Comparison of ENCODE assay signal across 10 mouse cellular contexts in the genomic region with DNA sequence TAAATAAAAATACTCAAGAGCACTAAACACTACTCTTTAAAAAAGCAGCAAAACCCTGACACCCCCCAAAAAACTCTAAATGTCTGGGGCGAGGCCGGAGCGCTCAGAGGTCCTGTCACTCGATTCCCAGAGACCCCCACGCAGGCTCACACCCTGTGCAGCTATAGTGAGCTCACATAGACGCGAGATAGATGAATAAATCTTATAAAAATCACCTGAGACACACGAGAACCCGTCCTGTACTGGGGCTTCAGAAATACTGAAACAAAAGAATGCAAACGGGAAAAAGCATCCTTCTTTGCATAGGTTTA. TPM values are rescaled to one million over a fixed set of nuclear protein-coding genes. Genes with fewer than 3 reads are reported as not detected.
A peak's percentile ranks its signal among the peaks of the same experiment; 100 is the strongest.
DNase-seq lines count a peak whose midpoint lies in the region; ATAC-seq and TF ChIP-seq lines count a peak whose summit lies in the region.
"Had no signal": no experiment of that assay in that cellular context is flagged by ENCODE, and none has a peak within 500 bp of the region (broad histone marks: within the 10 kb centered on the region; RNA-seq: fewer than 3 reads in every experiment).

No protein-coding gene starts in this region.

- no peaks in the 10 kb centered on the region for H3K4me1 ChIP-seq in heart, embryonic 11.5 days (ENCODE audit: control insufficient read depth, insufficient read depth, low read length)
- H3K4me1 ChIP-seq in ES-Bruce4 (ENCODE audit: control insufficient read depth, insufficient read depth, low read length), result no peaks in the 10 kb centered on the region
- peaks cover 4% of the 10 kb centered on the region for H3K4me1 ChIP-seq in forebrain, embryonic 13.5 days
- no peaks in the 10 kb centered on the region for H3K4me1 ChIP-seq in limb, embryonic 14.5 days (ENCODE audit: control insufficient read depth, insufficient read depth, low read length)
- no peaks in the 10 kb centered on the region for H3K4me1 ChIP-seq in stomach, postnatal 0 days (replicated peaks; ENCODE audit: control insufficient read depth, insufficient read depth)

- TF ChIP-seq POLR2A in ES-Bruce4 (IDR thresholded peaks at IDR 0.05; ENCODE audit: insufficient read depth, low read length), result no peak
- no peak for TF ChIP-seq POLR2A in limb, embryonic 14.5 days (IDR thresholded peaks at IDR 0.05; ENCODE audit: borderline replicate concordance, extremely low read depth, insufficient read depth, insufficient read length)

- intact Hi-C loops in heart, postnatal 25 days (cut with DNase I), result loop anchor here (2.0 kb wide), 1 partner anchor 361 kb away; no protein-coding TSS in a partner anchor

- H3K36me3 ChIP-seq in heart, embryonic 11.5 days (ENCODE audit: control insufficient read depth, insufficient read depth, low read length), result no peaks in the 10 kb centered on the region
- no peaks in the 10 kb centered on the region for H3K36me3 ChIP-seq in ES-Bruce4 (ENCODE audit: control insufficient read depth, insufficient read depth, low read length, poor library complexity, severe bottlenecking)
- H3K36me3 ChIP-seq in forebrain, embryonic 13.5 days (ENCODE audit: poor library complexity, severe bottlenecking), result no peaks in the 10 kb centered on the region
- no peaks in the 10 kb centered on the region for H3K36me3 ChIP-seq in limb, embryonic 14.5 days (ENCODE audit: control insufficient read depth, insufficient read depth, low read length)
- H3K36me3 ChIP-seq in stomach, postnatal 0 days (ENCODE audit: control insufficient read depth, insufficient read depth, low read length), result no peaks in the 10 kb centered on the region

- H3K9ac ChIP-seq in heart, embryonic 11.5 days (ENCODE audit: low read depth, low read length), result peak overlapping the region; percentile 97
- peak overlapping the region; percentile 92 for H3K9ac ChIP-seq in ES-Bruce4 (ENCODE audit: low read depth, poor library complexity, severe bottlenecking)
- H3K9ac ChIP-seq in forebrain, embryonic 13.5 days, result peak overlapping the region; percentile 90
- H3K9ac ChIP-seq in limb, embryonic 14.5 days (ENCODE audit: low read depth, low read length, severe bottlenecking), result peak overlapping the region; percentile 85
- H3K9ac ChIP-seq in stomach, postnatal 0 days (ENCODE audit: low read length), result peak overlapping the region; percentile 96

- H3K4me2 ChIP-seq in heart, embryonic 11.5 days, result peak overlapping the region; percentile 71
- peak overlapping the region; percentile 64 for H3K4me2 ChIP-seq in forebrain, embryonic 13.5 days
- H3K4me2 ChIP-seq in limb, embryonic 14.5 days (replicated peaks; ENCODE audit: low read depth, low read length, severe bottlenecking), result peak overlapping the region; percentile 58
- peak overlapping the region; percentile 59 for H3K4me2 ChIP-seq in stomach, postnatal 0 days (replicated peaks; ENCODE audit: low read depth)

- peak overlapping the region; percentile 82 for H3K4me3 ChIP-seq in heart, embryonic 11.5 days (ENCODE audit: low read depth, low read length)
- peak overlapping the region; percentile 82 for H3K4me3 ChIP-seq in ES-Bruce4 (ENCODE audit: low read depth, low read length)
- H3K4me3 ChIP-seq in forebrain, embryonic 13.5 days, result peak overlapping the region; percentile 82
- peak overlapping the region; percentile 57 for H3K4me3 ChIP-seq in limb, embryonic 14.5 days (replicated peaks; ENCODE audit: low read length)
- H3K4me3 ChIP-seq in stomach, postnatal 0 days (ENCODE audit: low read depth, low read length), result peak overlapping the region; percentile 89

- H3K9me3 ChIP-seq in heart, embryonic 11.5 days (replicated peaks; ENCODE audit: control insufficient read depth, low read length), result no peaks in the 10 kb centered on the region
- no peaks in the 10 kb centered on the region for H3K9me3 ChIP-seq in ES-Bruce4 (replicated peaks; ENCODE audit: control insufficient read depth, insufficient read depth, low read length, poor library complexity, severe bottlenecking)
- H3K9me3 ChIP-seq in forebrain, embryonic 13.5 days (replicated peaks), result no peaks in the 10 kb centered on the region
- H3K9me3 ChIP-seq in limb, embryonic 14.5 days (ENCODE audit: control insufficient read depth, low read length), result no peaks in the 10 kb centered on the region
- no peaks in the 10 kb centered on the region for H3K9me3 ChIP-seq in stomach, postnatal 0 days (ENCODE audit: control insufficient read depth, low read length)

- 8% methylated on average over 10 of the region's 10 CpGs for WGBS in heart, embryonic 11.5 days (ENCODE audit: insufficient replicate concordance)
- WGBS in forebrain, embryonic 13.5 days, result 5% methylated on average over 10 of the region's 10 CpGs
- WGBS in limb, embryonic 14.5 days, result 7% methylated on average over 10 of the region's 10 CpGs
- WGBS in stomach, postnatal 0 days, result 7% methylated on average over 10 of the region's 10 CpGs

- DNase-seq in heart, postnatal 25 days (ENCODE audit: low spot score), result no peak
- DNase-seq in limb, embryonic 14.5 days (ENCODE audit: low spot score), result no peak
- no peak for DNase-seq in stomach, postnatal 0 days (ENCODE audit: low spot score)
- no peak for DNase-seq in thymus, postnatal 0 days (ENCODE audit: low spot score)
- DNase-seq in adrenal gland, adult 8-10 months, result no peak

- no peaks in the 10 kb centered on the region for H3K27me3 ChIP-seq in heart, embryonic 11.5 days (ENCODE audit: control insufficient read depth, insufficient read depth, low read length)
- H3K27me3 ChIP-seq in ES-Bruce4 (ENCODE audit: control insufficient read depth, insufficient read depth, low read length, poor library complexity, severe bottlenecking), result no peaks in the 10 kb centered on the region
- no peaks in the 10 kb centered on the region for H3K27me3 ChIP-seq in forebrain, embryonic 13.5 days
- no peaks in the 10 kb centered on the region for H3K27me3 ChIP-seq in limb, embryonic 14.5 days (ENCODE audit: control insufficient read depth, insufficient read depth, low read length)
- no peaks in the 10 kb centered on the region for H3K27me3 ChIP-seq in stomach, postnatal 0 days (ENCODE audit: control insufficient read depth, insufficient read depth, low read length)
- H3K27me3 ChIP-seq: Patski had no signal

- no peak overlapping the region for H3K27ac ChIP-seq in heart, embryonic 11.5 days (ENCODE audit: low read depth, low read length)
- no peak overlapping the region for H3K27ac ChIP-seq in ES-Bruce4 (ENCODE audit: insufficient read depth, low read length)
- H3K27ac ChIP-seq in forebrain, embryonic 13.5 days, result 0 out of 2 replicates have a peak overlapping the region, but pooled peaks have one; percentile 32
- 0 out of 2 replicates have a peak overlapping the region, but pooled peaks have one; percentile 90 for H3K27ac ChIP-seq in limb, embryonic 14.5 days (replicated peaks; ENCODE audit: low read depth, low read length)
- H3K27ac ChIP-seq in stomach, postnatal 0 days (replicated peaks), result no peak overlapping the region; the same call in 1 of the 2 replicates

- no peak for TF ChIP-seq EP300 in ES-Bruce4 (IDR thresholded peaks at IDR 0.05; ENCODE audit: insufficient read depth, low read depth, low read length)
- no peak for TF ChIP-seq EP300 in stomach, postnatal 0 days (optimal IDR thresholded peaks at IDR 0.05)

- ATAC-seq in heart, embryonic 11.5 days (replicated peaks; ENCODE audit: insufficient number of reproducible peaks, low FRiP score, low TSS enrichment), result no peak
- peak; percentile 65 for ATAC-seq in forebrain, embryonic 13.5 days
- peak; percentile 21; the same call in 1 of the 2 replicates for ATAC-seq in limb, embryonic 14.5 days (ENCODE audit: low FRiP score, low read depth)
- ATAC-seq in stomach, postnatal 0 days (ENCODE audit: low FRiP score, low TSS enrichment), result 0 out of 2 replicates have a peak, but pooled peaks have one; percentile 8

- TF ChIP-seq CTCF in ES-Bruce4 (IDR thresholded peaks at IDR 0.05; ENCODE audit: low read depth, low read length), result no peak
- no peak for TF ChIP-seq CTCF in stomach, postnatal 0 days (IDR thresholded peaks at IDR 0.05; ENCODE audit: low read depth)

RNA-seq across cellular contexts. Expression of a gene that starts 32.6 kb away (rescaled TPM):
- 39.8 and 41.7 TPM in 2 replicates for polyA plus RNA-seq in heart, embryonic 11.5 days (2014; fragmentation: Nextera tagmentation; extraction: Ambion mirVana)
- total RNA-seq in heart, postnatal 25 days (2021), result 100 to 1,000 TPM; 129 to 131 TPM
- 204 and 210 TPM in 2 replicates for polyA plus RNA-seq in ES-Bruce4 (2011; ENCODE audit: insufficient read depth, insufficient read length, low read depth, missing spikeins)
- 70.5 and 77.7 TPM in 2 replicates for polyA plus RNA-seq in forebrain, embryonic 13.5 days (2015; fragmentation: Nextera tagmentation; extraction: Ambion mirVana)
- 64.3 and 76.1 TPM in 2 replicates for polyA plus RNA-seq in limb, embryonic 14.5 days (2012; rRNA removed)
- polyA plus RNA-seq in limb, embryonic 14.5 days (2014; fragmentation: Nextera tagmentation; extraction: Ambion mirVana), result 57.5 and 64.9 TPM in 2 replicates
- polyA plus RNA-seq in stomach, postnatal 0 days (2015; fragmentation: Nextera tagmentation; extraction: Ambion mirVana), result 22.6 and 23.8 TPM in 2 replicates
- polyA plus RNA-seq in thymus, postnatal 0 days (2015; fragmentation: Nextera tagmentation; extraction: Ambion mirVana), result 46.9 and 54.6 TPM in 2 replicates
- total RNA-seq in adrenal gland, adult 8-10 months (2022), result 100 to 1,000 TPM; 152 to 158 (median 154) TPM

RNA-seq across cellular contexts. Expression of a gene that starts 42.5 kb away (rescaled TPM):
- polyA plus RNA-seq in heart, embryonic 11.5 days (2014; fragmentation: Nextera tagmentation; extraction: Ambion mirVana), result not detected in 2 replicates
- total RNA-seq in heart, postnatal 25 days (2021), result not detected
- polyA plus RNA-seq in ES-Bruce4 (2011; ENCODE audit: insufficient read depth, insufficient read length, low read depth, missing spikeins), result not detected in 2 replicates
- not detected in 2 replicates for polyA plus RNA-seq in forebrain, embryonic 13.5 days (2015; fragmentation: Nextera tagmentation; extraction: Ambion mirVana)
- not detected in 2 replicates for polyA plus RNA-seq in limb, embryonic 14.5 days (2012; rRNA removed)
- polyA plus RNA-seq in limb, embryonic 14.5 days (2014; fragmentation: Nextera tagmentation; extraction: Ambion mirVana), result not detected in 2 replicates
- polyA plus RNA-seq in stomach, postnatal 0 days (2015; fragmentation: Nextera tagmentation; extraction: Ambion mirVana), result not detected in 2 replicates
- 0.14 and 0.17 TPM in 2 replicates for polyA plus RNA-seq in thymus, postnatal 0 days (2015; fragmentation: Nextera tagmentation; extraction: Ambion mirVana)
- total RNA-seq in adrenal gland, adult 8-10 months (2022), result not detected
- total RNA-seq: heart, postnatal 14 days had no signal

Comparison
In these comparisons a context has a peak if more than half of its experiments do, and no peak if none do; other contexts are left out.
1. H3K27ac ChIP-seq: peak in forebrain, embryonic 13.5 days (single experiment) and limb, embryonic 14.5 days (single experiment); none in heart, embryonic 11.5 days (single experiment), ES-Bruce4 (single experiment) and stomach, postnatal 0 days (single experiment).
2. Peak in every context shown above with its lines, with median percentiles within 50 percentile points of each other: H3K4me2 ChIP-seq, H3K4me3 ChIP-seq and H3K9ac ChIP-seq.